In genomic region chr17:66912533-66912932, GRCm38 (mm10) we compare ENCODE assay signal across 22 mouse cellular contexts.
DNase-seq lines count a peak whose midpoint lies in the region; ATAC-seq and TF ChIP-seq lines count a peak whose summit lies in the region.
"Had no signal": no experiment of that assay in that cellular context is flagged by ENCODE, and none has a peak within 500 bp of the region (broad histone marks: within the 10 kb centered on the region; RNA-seq: fewer than 3 reads in every experiment).

No protein-coding gene starts in this region.

- no peaks in the 10 kb centered on the region for H3K27me3 ChIP-seq in heart, adult 2 months (ENCODE audit: control insufficient read depth, insufficient read depth, low read length)
- H3K27me3 ChIP-seq in embryonic facial prominence, embryonic 14.5 days (replicated peaks; ENCODE audit: control insufficient read depth, insufficient read depth, low read length), result no peaks in the 10 kb centered on the region
- no peaks in the 10 kb centered on the region for H3K27me3 ChIP-seq in limb, embryonic 14.5 days (ENCODE audit: control insufficient read depth, insufficient read depth, low read length)
- H3K27me3 ChIP-seq in forebrain, embryonic 13.5 days, result no peaks in the 10 kb centered on the region
- H3K27me3 ChIP-seq: heart, embryonic 15.5 days; limb, embryonic 13.5 days; liver, embryonic 15.5 days; midbrain, embryonic 15.5 days had no signal

- H3K4me2 ChIP-seq in embryonic facial prominence, embryonic 14.5 days (ENCODE audit: low read depth, low read length), result peak overlapping the region; percentile 13
- no peak overlapping the region for H3K4me2 ChIP-seq in limb, embryonic 14.5 days (replicated peaks; ENCODE audit: low read depth, low read length, severe bottlenecking)
- no peak overlapping the region for H3K4me2 ChIP-seq in forebrain, embryonic 13.5 days
- H3K4me2 ChIP-seq: heart, embryonic 15.5 days; limb, embryonic 13.5 days; liver, embryonic 15.5 days; midbrain, embryonic 15.5 days had no signal

- H3K9me3 ChIP-seq in embryonic facial prominence, embryonic 14.5 days (ENCODE audit: control insufficient read depth, low read length), result no peaks in the 10 kb centered on the region
- no peaks in the 10 kb centered on the region for H3K9me3 ChIP-seq in limb, embryonic 14.5 days (ENCODE audit: control insufficient read depth, low read length)
- no peaks in the 10 kb centered on the region for H3K9me3 ChIP-seq in forebrain, embryonic 13.5 days (replicated peaks)
- H3K9me3 ChIP-seq: heart, embryonic 15.5 days; limb, embryonic 13.5 days; liver, embryonic 15.5 days; midbrain, embryonic 15.5 days had no signal

- no peak for ATAC-seq in embryonic facial prominence, embryonic 14.5 days (ENCODE audit: low read depth)
- ATAC-seq in limb, embryonic 14.5 days (ENCODE audit: low FRiP score, low read depth), result no peak
- ATAC-seq in forebrain, embryonic 13.5 days, result no peak
- ATAC-seq: activated CD4-positive, CD25-positive, alpha-beta regulatory T cell, adult 4 months; inflammation-experienced regulatory T-cells, adult 6 months; lung, postnatal 0 days; midbrain, embryonic 15.5 days had no signal

- 92% methylated on average over 6 of the region's 6 CpGs for WGBS in heart, adult 2 months
- 32% methylated on average over 6 of the region's 6 CpGs for WGBS in embryonic facial prominence, embryonic 14.5 days
- WGBS in limb, embryonic 14.5 days, result 33% methylated on average over 6 of the region's 6 CpGs
- 82% methylated on average over 6 of the region's 6 CpGs for WGBS in forebrain, embryonic 13.5 days

- no peaks in the 10 kb centered on the region for H3K36me3 ChIP-seq in heart, adult 2 months (ENCODE audit: control insufficient read depth, insufficient read depth, low read length)
- no peaks in the 10 kb centered on the region for H3K36me3 ChIP-seq in embryonic facial prominence, embryonic 14.5 days (ENCODE audit: control insufficient read depth, insufficient read depth, low read length)
- no peaks in the 10 kb centered on the region for H3K36me3 ChIP-seq in limb, embryonic 14.5 days (ENCODE audit: control insufficient read depth, insufficient read depth, low read length)
- H3K36me3 ChIP-seq in forebrain, embryonic 13.5 days (ENCODE audit: poor library complexity, severe bottlenecking), result no peaks in the 10 kb centered on the region
- H3K36me3 ChIP-seq: heart, embryonic 15.5 days; limb, embryonic 13.5 days; liver, embryonic 15.5 days; midbrain, embryonic 15.5 days had no signal

- peak; percentile 44 for DNase-seq in heart, adult 11 months
- no peak for DNase-seq in heart, adult 2 months
- peak; percentile 75 for DNase-seq in embryo, embryonic 11 days
- DNase-seq in embryonic facial prominence, embryonic 14.5 days (ENCODE audit: low spot score), result peak; percentile 80
- DNase-seq in limb, embryonic 14.5 days (ENCODE audit: low spot score), result peak; percentile 57
- DNase-seq in testis, postnatal 10 days (ENCODE audit: low spot score), result no peak
- DNase-seq in thymus, postnatal 14 days, result no peak
- DNase-seq: adrenal gland, postnatal 10 days; cerebellum, adult 9-10 months; gastrocnemius, postnatal 14 days; kidney, adult 8-10 months; kidney, postnatal 14 days; layer of hippocampus, adult 9-11 months; thymus, postnatal 25 days had no signal

- no peak for TF ChIP-seq CTCF in heart, adult 2 months (IDR thresholded peaks at IDR 0.05)

- H3K27ac ChIP-seq in heart, adult 2 months, result no peak overlapping the region
- H3K27ac ChIP-seq in embryonic facial prominence, embryonic 14.5 days (replicated peaks; ENCODE audit: low read depth, low read length), result peak overlapping the region; percentile 52; the same call in 1 of the 2 replicates
- no peak overlapping the region for H3K27ac ChIP-seq in limb, embryonic 14.5 days (replicated peaks; ENCODE audit: low read depth, low read length)
- no peak overlapping the region for H3K27ac ChIP-seq in forebrain, embryonic 13.5 days
- H3K27ac ChIP-seq: heart, embryonic 15.5 days; limb, embryonic 13.5 days; liver, embryonic 15.5 days; midbrain, embryonic 15.5 days had no signal

- no peak overlapping the region for H3K9ac ChIP-seq in heart, adult 2 months (ENCODE audit: low read depth, low read length)
- H3K9ac ChIP-seq in embryonic facial prominence, embryonic 14.5 days (ENCODE audit: low read depth, low read length), result no peak overlapping the region
- H3K9ac ChIP-seq in limb, embryonic 14.5 days (ENCODE audit: low read depth, low read length, severe bottlenecking), result no peak overlapping the region
- no peak overlapping the region for H3K9ac ChIP-seq in forebrain, embryonic 13.5 days
- H3K9ac ChIP-seq: heart, embryonic 15.5 days; limb, embryonic 13.5 days; liver, embryonic 15.5 days; midbrain, embryonic 15.5 days had no signal

- no peaks in the 10 kb centered on the region for H3K79me2 ChIP-seq in heart, adult 2 months (replicated peaks; ENCODE audit: control insufficient read depth, insufficient read depth, low read length)

- H3K4me1 ChIP-seq in heart, adult 2 months (ENCODE audit: control insufficient read depth, insufficient read depth, low read length), result no peaks in the 10 kb centered on the region
- peaks cover 10% of the 10 kb centered on the region for H3K4me1 ChIP-seq in embryonic facial prominence, embryonic 14.5 days (ENCODE audit: control insufficient read depth, insufficient read depth, low read length)
- H3K4me1 ChIP-seq in limb, embryonic 14.5 days (ENCODE audit: control insufficient read depth, insufficient read depth, low read length), result 0 out of 2 replicates have a peak, but pooled peaks cover 4% of the 10 kb centered on the region
- peaks cover 9% of the 10 kb centered on the region; the same call in 1 of the 2 replicates for H3K4me1 ChIP-seq in forebrain, embryonic 13.5 days
- H3K4me1 ChIP-seq: heart, embryonic 15.5 days; liver, embryonic 15.5 days; midbrain, embryonic 15.5 days had no signal

- no peak for TF ChIP-seq EP300 in heart, adult 2 months (IDR thresholded peaks at IDR 0.05; ENCODE audit: insufficient read depth, low read depth, low read length)

- no peak overlapping the region for H3K4me3 ChIP-seq in heart, adult 2 months
- no peak overlapping the region for H3K4me3 ChIP-seq in embryonic facial prominence, embryonic 14.5 days (ENCODE audit: low read depth, low read length)
- H3K4me3 ChIP-seq in limb, embryonic 14.5 days (replicated peaks; ENCODE audit: low read length), result no peak overlapping the region
- no peak overlapping the region for H3K4me3 ChIP-seq in forebrain, embryonic 13.5 days
- H3K4me3 ChIP-seq: heart, embryonic 15.5 days; limb, embryonic 13.5 days; liver, embryonic 15.5 days; midbrain, embryonic 15.5 days had no signal

- intact Hi-C loops in heart, adult 2 months (cut with DNase I), result no loop called here

- no peak for TF ChIP-seq POLR2A in heart, adult 2 months (IDR thresholded peaks at IDR 0.05; ENCODE audit: insufficient read depth, low read depth, low read length)
- TF ChIP-seq POLR2A in limb, embryonic 14.5 days (IDR thresholded peaks at IDR 0.05; ENCODE audit: borderline replicate concordance, extremely low read depth, insufficient read depth, insufficient read length), result no peak

Comparison
In these comparisons a context has a peak if more than half of its experiments do, and no peak if none do; other contexts are left out.
1. DNase-seq: peak in heart, adult 11 months (single experiment), embryo, embryonic 11 days (single experiment), embryonic facial prominence, embryonic 14.5 days (single experiment) and limb, embryonic 14.5 days (single experiment); none in heart, adult 2 months (0 of 2), testis, postnatal 10 days (single experiment) and thymus, postnatal 14 days (single experiment).